Mouse (Mus musculus): ENCODE measurements at regions not wholly inside any gene's neighbourhood (a gene's known extent, or its start where the extent isn't known, plus 50 kb on each side); places are given as distances from the start of the nearest gene placed in this dataset.
A peak's percentile ranks its signal among the peaks of the same experiment; 100 is the strongest.
"Not testable (repeated sequence)": the region's sequence is repeated elsewhere in the genome, so short reads cannot be mapped to it uniquely, and the experiment has no call there.

GRCm38 (mm10) chr13:3035291-3035690 lies 502.6 kb upstream of the Gdi2 start:
- H3K9me3 ChIP-seq (ENCODE audit: control insufficient read depth, insufficient read depth, low read depth, low read length); H3K4me1 ChIP-seq (ENCODE audit: control insufficient read depth in 2 of 2, insufficient read depth in 2 of 2, low read length in 2 of 2, poor library complexity in 1 of 2); DNase-seq (ENCODE audit: low read depth, low spot score); in situ Hi-C loops (cut with MboI; ENCODE audit: low sequenced_read_pairs in 2 of 2, unreplicated experiment in 2 of 2); H3K36me3 ChIP-seq (ENCODE audit: control insufficient read depth, insufficient read depth, low read length, poor library complexity, severe bottlenecking); H3K9ac ChIP-seq (ENCODE audit: insufficient read depth, low read depth, low read length, poor library complexity, severe bottlenecking); H3K27ac ChIP-seq (ENCODE audit: insufficient read depth, low read depth, low read length, poor library complexity, severe bottlenecking); H3K4me3 ChIP-seq (ENCODE audit: insufficient read depth in 1 of 2, low read depth in 1 of 2, low read length in 2 of 2, poor library complexity in 1 of 2, severe bottlenecking in 1 of 2): not testable (repeated sequence)

GRCm38 (mm10) chr13:3037010-3037409 lies 500.9 kb upstream of the Gdi2 start:
- DNase-seq (ENCODE audit: low read depth, low spot score), result peak; percentile 42
- H3K36me3 ChIP-seq (ENCODE audit: control insufficient read depth, insufficient read depth, low read length, poor library complexity, severe bottlenecking); H3K4me1 ChIP-seq (ENCODE audit: control insufficient read depth in 2 of 2, insufficient read depth in 2 of 2, low read length in 2 of 2, poor library complexity in 1 of 2); H3K9ac ChIP-seq (ENCODE audit: insufficient read depth, low read depth, low read length, poor library complexity, severe bottlenecking); in situ Hi-C loops (cut with MboI; ENCODE audit: low sequenced_read_pairs in 2 of 2, unreplicated experiment in 2 of 2); H3K4me3 ChIP-seq (ENCODE audit: insufficient read depth in 1 of 2, low read depth in 1 of 2, low read length in 2 of 2, poor library complexity in 1 of 2, severe bottlenecking in 1 of 2); H3K9me3 ChIP-seq (ENCODE audit: control insufficient read depth, insufficient read depth, low read depth, low read length); H3K27ac ChIP-seq (ENCODE audit: insufficient read depth, low read depth, low read length, poor library complexity, severe bottlenecking): not testable (repeated sequence)

- H3K9ac ChIP-seq (ENCODE audit: insufficient read depth, low read depth, low read length, poor library complexity, severe bottlenecking); H3K4me3 ChIP-seq (ENCODE audit: insufficient read depth in 1 of 2, low read depth in 1 of 2, low read length in 2 of 2, poor library complexity in 1 of 2, severe bottlenecking in 1 of 2); H3K36me3 ChIP-seq (ENCODE audit: control insufficient read depth, insufficient read depth, low read length, poor library complexity, severe bottlenecking); in situ Hi-C loops (cut with MboI; ENCODE audit: low sequenced_read_pairs in 2 of 2, unreplicated experiment in 2 of 2); H3K9me3 ChIP-seq (ENCODE audit: control insufficient read depth, insufficient read depth, low read depth, low read length); H3K4me1 ChIP-seq (ENCODE audit: control insufficient read depth in 2 of 2, insufficient read depth in 2 of 2, low read length in 2 of 2, poor library complexity in 1 of 2); DNase-seq (ENCODE audit: low read depth, low spot score); H3K27ac ChIP-seq (ENCODE audit: insufficient read depth, low read depth, low read length, poor library complexity, severe bottlenecking): not testable (repeated sequence)
Measured at GRCm38 (mm10) chr13:3046381-3047105, 491.3 kb upstream of the Gdi2 start.

DNA sequence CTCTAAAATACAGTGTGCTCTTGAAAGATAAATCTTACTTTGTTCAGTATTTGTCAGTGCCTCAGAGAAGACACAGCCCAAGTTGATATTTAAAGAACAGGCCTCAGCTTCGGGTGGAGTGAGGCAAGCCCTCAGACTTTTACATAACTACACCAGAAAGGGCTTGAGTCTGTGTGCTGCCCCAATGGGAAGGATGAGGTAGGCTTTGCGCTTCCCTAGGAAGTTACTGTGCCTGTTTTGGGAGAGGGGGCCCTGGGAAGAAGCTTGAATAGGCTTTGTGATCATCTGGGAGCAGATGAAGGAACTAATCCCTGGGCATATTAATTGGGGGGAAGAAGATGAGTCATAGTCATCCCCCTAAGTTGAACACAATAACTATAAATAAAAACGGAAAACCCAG lies 454.4 kb upstream of the Gdi2 start:
- H3K27ac ChIP-seq (ENCODE audit: insufficient read depth, low read depth, low read length, poor library complexity, severe bottlenecking); in situ Hi-C loops (cut with MboI; ENCODE audit: low sequenced_read_pairs in 2 of 2, unreplicated experiment in 2 of 2); DNase-seq (ENCODE audit: low read depth, low spot score); H3K9ac ChIP-seq (ENCODE audit: insufficient read depth, low read depth, low read length, poor library complexity, severe bottlenecking); H3K9me3 ChIP-seq (ENCODE audit: control insufficient read depth, insufficient read depth, low read depth, low read length); H3K36me3 ChIP-seq (ENCODE audit: control insufficient read depth, insufficient read depth, low read length, poor library complexity, severe bottlenecking); H3K4me3 ChIP-seq (ENCODE audit: insufficient read depth in 1 of 2, low read depth in 1 of 2, low read length in 2 of 2, poor library complexity in 1 of 2, severe bottlenecking in 1 of 2); H3K4me1 ChIP-seq (ENCODE audit: control insufficient read depth in 2 of 2, insufficient read depth in 2 of 2, low read length in 2 of 2, poor library complexity in 1 of 2): not testable (repeated sequence)

DNA sequence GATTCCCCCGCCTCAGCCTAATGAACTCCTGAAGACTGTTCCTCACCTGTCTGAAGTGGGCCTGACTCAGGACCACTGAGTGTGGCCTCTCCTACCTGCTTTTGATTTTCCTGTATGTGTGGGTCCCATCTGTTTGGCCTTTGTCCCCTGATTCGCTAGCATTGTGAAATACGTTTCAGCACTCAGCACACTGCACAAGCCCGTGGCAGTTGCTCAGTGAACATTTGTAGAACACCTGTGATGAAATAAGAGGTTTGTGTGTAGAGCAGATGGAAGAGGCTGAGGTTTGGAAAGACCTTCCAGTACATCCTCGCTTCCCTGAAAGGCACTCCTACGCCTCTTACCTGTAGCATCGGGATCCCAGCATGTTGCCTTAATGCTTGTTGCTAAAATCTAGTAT lies 447.9 kb upstream of the Gdi2 start:
- in situ Hi-C loops (cut with MboI; ENCODE audit: low sequenced_read_pairs in 2 of 2, unreplicated experiment in 2 of 2); DNase-seq (ENCODE audit: low read depth, low spot score); H3K4me1 ChIP-seq (ENCODE audit: control insufficient read depth in 2 of 2, insufficient read depth in 2 of 2, low read length in 2 of 2, poor library complexity in 1 of 2); H3K9me3 ChIP-seq (ENCODE audit: control insufficient read depth, insufficient read depth, low read depth, low read length); H3K36me3 ChIP-seq (ENCODE audit: control insufficient read depth, insufficient read depth, low read length, poor library complexity, severe bottlenecking); H3K4me3 ChIP-seq (ENCODE audit: insufficient read depth in 1 of 2, low read depth in 1 of 2, low read length in 2 of 2, poor library complexity in 1 of 2, severe bottlenecking in 1 of 2); H3K9ac ChIP-seq (ENCODE audit: insufficient read depth, low read depth, low read length, poor library complexity, severe bottlenecking); H3K27ac ChIP-seq (ENCODE audit: insufficient read depth, low read depth, low read length, poor library complexity, severe bottlenecking): not testable (repeated sequence)

GRCm38 (mm10) chr13:3106543-3106942 lies 431.3 kb upstream of the Gdi2 start:
- H3K27ac ChIP-seq (ENCODE audit: insufficient read depth, low read depth, low read length, poor library complexity, severe bottlenecking); H3K4me1 ChIP-seq (ENCODE audit: control insufficient read depth in 2 of 2, insufficient read depth in 2 of 2, low read length in 2 of 2, poor library complexity in 1 of 2); in situ Hi-C loops (cut with MboI; ENCODE audit: low sequenced_read_pairs in 2 of 2, unreplicated experiment in 2 of 2); H3K4me3 ChIP-seq (ENCODE audit: insufficient read depth in 1 of 2, low read depth in 1 of 2, low read length in 2 of 2, poor library complexity in 1 of 2, severe bottlenecking in 1 of 2); H3K9me3 ChIP-seq (ENCODE audit: control insufficient read depth, insufficient read depth, low read depth, low read length); H3K9ac ChIP-seq (ENCODE audit: insufficient read depth, low read depth, low read length, poor library complexity, severe bottlenecking); DNase-seq (ENCODE audit: low read depth, low spot score); H3K36me3 ChIP-seq (ENCODE audit: control insufficient read depth, insufficient read depth, low read length, poor library complexity, severe bottlenecking): not testable (repeated sequence)

- peak; percentile 3 for DNase-seq (ENCODE audit: low read depth, low spot score)
- H3K36me3 ChIP-seq (ENCODE audit: control insufficient read depth, insufficient read depth, low read length, poor library complexity, severe bottlenecking); H3K9me3 ChIP-seq (ENCODE audit: control insufficient read depth, insufficient read depth, low read depth, low read length); H3K9ac ChIP-seq (ENCODE audit: insufficient read depth, low read depth, low read length, poor library complexity, severe bottlenecking); H3K27ac ChIP-seq (ENCODE audit: insufficient read depth, low read depth, low read length, poor library complexity, severe bottlenecking); H3K4me1 ChIP-seq (ENCODE audit: control insufficient read depth in 2 of 2, insufficient read depth in 2 of 2, low read length in 2 of 2, poor library complexity in 1 of 2); H3K4me3 ChIP-seq (ENCODE audit: insufficient read depth in 1 of 2, low read depth in 1 of 2, low read length in 2 of 2, poor library complexity in 1 of 2, severe bottlenecking in 1 of 2); in situ Hi-C loops (cut with MboI; ENCODE audit: low sequenced_read_pairs in 2 of 2, unreplicated experiment in 2 of 2): not testable (repeated sequence)
Measured at GRCm38 (mm10) chr13:3128150-3128549, 409.7 kb upstream of the Gdi2 start.

- H3K4me3 ChIP-seq (ENCODE audit: insufficient read depth in 1 of 2, low read depth in 1 of 2, low read length in 2 of 2, poor library complexity in 1 of 2, severe bottlenecking in 1 of 2); DNase-seq (ENCODE audit: low read depth, low spot score); in situ Hi-C loops (cut with MboI; ENCODE audit: low sequenced_read_pairs in 2 of 2, unreplicated experiment in 2 of 2); H3K4me1 ChIP-seq (ENCODE audit: control insufficient read depth in 2 of 2, insufficient read depth in 2 of 2, low read length in 2 of 2, poor library complexity in 1 of 2); H3K9me3 ChIP-seq (ENCODE audit: control insufficient read depth, insufficient read depth, low read depth, low read length); H3K9ac ChIP-seq (ENCODE audit: insufficient read depth, low read depth, low read length, poor library complexity, severe bottlenecking); H3K36me3 ChIP-seq (ENCODE audit: control insufficient read depth, insufficient read depth, low read length, poor library complexity, severe bottlenecking); H3K27ac ChIP-seq (ENCODE audit: insufficient read depth, low read depth, low read length, poor library complexity, severe bottlenecking): not testable (repeated sequence)
Measured at GRCm38 (mm10) chr13:3137281-3137680, 400.6 kb upstream of the Gdi2 start.

Data from ES-E14 (cell line).